Mouse (Mus musculus) kidney, postnatal 0 days (tissue): ENCODE data around the gene Gm28308. TPM values are rescaled to one million over a fixed set of nuclear protein-coding genes. Genes with fewer than 3 reads are reported as not detected.

Experiments used
- ATAC-seq: fragments of 200-750 bp; cut with Nextera tagmentation; replicated peaks from 2 replicates; pipeline ENCODE4 v1.8.0; 2017; ENCODE audit warnings: low read depth, moderate number of reproducible peaks, moderate TSS enrichment, moderate library complexity; ENCODE audit not compliant: low FRiP score
- DNase-seq: peaks from one replicate; pipeline ENCODE4 v3.0.0-alpha.2; 2016; ENCODE audit warnings: low spot score
- H3K27ac ChIP-seq: fragments of 300-500 bp; sonication (generic); 2 replicates; pipeline ENCODE4 v1.5.1; 2014; ENCODE audit warnings: mild to moderate bottlenecking
- H3K27me3 ChIP-seq: fragments of 300-500 bp; sonication (generic); 2 replicates; pipeline ENCODE4 v1.6.1; 2014; ENCODE audit warnings: low read length, mixed read lengths; ENCODE audit not compliant: insufficient read depth
- H3K36me3 ChIP-seq: fragments of 300-500 bp; sonication (generic); 2 replicates; pipeline ENCODE4 v1.6.1; 2014; ENCODE audit warnings: low read length, mixed read lengths; ENCODE audit not compliant: insufficient read depth
- H3K4me1 ChIP-seq: fragments of 300-500 bp; sonication (generic); replicated peaks from 2 replicates; pipeline ENCODE4 v1.6.1; 2014; ENCODE audit warnings: antibody characterized with exemption, low read length, mixed read lengths; ENCODE audit not compliant: insufficient read depth
- H3K4me2 ChIP-seq: fragments of 300-500 bp; sonication (generic); 2 replicates; pipeline ENCODE4 v1.6.1; 2014; ENCODE audit warnings: mild to moderate bottlenecking, low read length, moderate library complexity, mixed read lengths
- H3K4me3 ChIP-seq: fragments of 300-500 bp; sonication (generic); replicated peaks from 2 replicates; pipeline ENCODE4 v1.5.1; 2014; ENCODE audit warnings: low read depth, low read length
- H3K9ac ChIP-seq: fragments of 300-500 bp; sonication (generic); 2 replicates; pipeline ENCODE4 v1.6.1; 2014; ENCODE audit warnings: low read depth, low read length
- H3K9me3 ChIP-seq: fragments of 300-500 bp; sonication (generic); replicated peaks from 2 replicates; pipeline ENCODE4 v1.6.1; 2016; ENCODE audit warnings: low read length, inconsistent platforms, mixed read lengths
- CTCF ChIP-seq: IDR thresholded peaks from 2 replicates; pipeline ENCODE4 v1.5.1; 2016; ENCODE audit warnings: antibody characterized with exemption, low read depth, mild to moderate bottlenecking, moderate library complexity
- whole genome bisulfite sequencing: fragments of 180-500 bp; shearing (Covaris S2); extraction: QIAGEN DNeasy Blood & Tissue Kit; methylation state at CpG from one replicate; pipeline ENCODE4 v1.1.7; 2014; 5-methylcytosine and 5-hydroxymethylcytosine counted together
- polyA plus RNA-seq: library from polyadenylated mRNA; unstranded; fragments of >200 nt; fragmentation: Nextera tagmentation; extraction: Ambion mirVana; gene quantifications from 2 replicates; pipeline ENCODE4 v1.2.1, GENCODE M21; 2015

The Gm28308 gene
- polyA plus RNA-seq, 1 experiment from 2014 or later: 2.1 TPM

GRCm38 (mm10) chr6:52154044-52154443 is 59.1 kb downstream of the Gm28308 start:
- no peak for TF ChIP-seq CTCF
- 59% methylated on average over 5 of the region's 5 CpGs for WGBS
- DNase-seq: no peak

GRCm38 (mm10) chr6:52153270-52153669 is 59.9 kb downstream of the Gm28308 start:
- DNase-seq: no peak
- Histone ChIP-seq H3K9ac (no peak overlapping the region), H3K4me1 (no peaks in the 10 kb centered on the region), H3K4me3 (no peak overlapping the region), H3K36me3 (no peaks in the 10 kb centered on the region), H3K27ac (no peak overlapping the region), H3K27me3 (peaks cover 37% of the 10 kb centered on the region), H3K9me3 (no peaks in the 10 kb centered on the region), H3K4me2 (no peak overlapping the region)
- no peak for TF ChIP-seq CTCF
- 24% methylated on average over 6 of the region's 6 CpGs for WGBS
- no peak for ATAC-seq

More at GRCm38 (mm10) chr6:52154044-52154443, 59.1 kb downstream of the Gm28308 start:
- Histone ChIP-seq H3K4me3 (no peak overlapping the region), H3K27me3 (peaks cover 37% of the 10 kb centered on the region), H3K9ac (no peak overlapping the region), H3K27ac (no peak overlapping the region), H3K36me3 (no peaks in the 10 kb centered on the region), H3K9me3 (no peaks in the 10 kb centered on the region), H3K4me2 (no peak overlapping the region), H3K4me1 (peaks cover under 1% of the 10 kb centered on the region; the same call in 1 of the 2 replicates)
- no peak for ATAC-seq

GRCm38 (mm10) chr6:52152226-52153193 is 60.6 kb downstream of the Gm28308 start:
- Histone ChIP-seq H3K4me1 (no peaks in the 10 kb centered on the region), H3K27me3 (peaks cover 37% of the 10 kb centered on the region), H3K4me2 (no peak overlapping the region), H3K36me3 (no peaks in the 10 kb centered on the region), H3K9me3 (no peaks in the 10 kb centered on the region), H3K27ac (no peak overlapping the region), H3K9ac (no peak overlapping the region), H3K4me3 (no peak overlapping the region)
- TF ChIP-seq CTCF: no peak
- ATAC-seq (no peak), DNase-seq (no peak)
- WGBS: 47% methylated on average over 16 of the region's 16 CpGs

- Histone ChIP-seq H3K27me3 (peaks cover 30% of the 10 kb centered on the region), H3K27ac (no peak overlapping the region), H3K4me1 (no peaks in the 10 kb centered on the region), H3K9me3 (no peaks in the 10 kb centered on the region), H3K4me3 (no peak overlapping the region), H3K36me3 (no peaks in the 10 kb centered on the region), H3K9ac (no peak overlapping the region), H3K4me2 (no peak overlapping the region)
- DNase-seq (no peak), ATAC-seq (no peak)
- 76% methylated on average over 4 of the region's 4 CpGs for WGBS
- no peak for TF ChIP-seq CTCF
Observed at GRCm38 (mm10) chr6:52151571-52151970, 61.6 kb downstream of the Gm28308 start.

- no peak; the same call in 1 of the 2 replicates for ATAC-seq
- Histone ChIP-seq H3K4me1 (no peaks in the 10 kb centered on the region), H3K27ac (no peak overlapping the region), H3K9me3 (no peaks in the 10 kb centered on the region), H3K4me3 (no peak overlapping the region), H3K36me3 (no peaks in the 10 kb centered on the region), H3K9ac (no peak overlapping the region), H3K4me2 (peak overlapping the region; percentile 23; the same call in 1 of the 2 replicates), H3K27me3 (peaks cover 23% of the 10 kb centered on the region)
- DNase-seq: peak; percentile 54
- TF ChIP-seq CTCF: no peak
- 19% methylated on average over 16 of the region's 16 CpGs for WGBS
Observed at GRCm38 (mm10) chr6:52150401-52150966, 62.7 kb downstream of the Gm28308 start.

GRCm38 (mm10) chr6:52139115-52139514 is 74.0 kb downstream of the Gm28308 start:
- Histone ChIP-seq H3K36me3 (no peaks in the 10 kb centered on the region), H3K9ac (no peak overlapping the region), H3K27ac (no peak overlapping the region), H3K4me1 (0 out of 2 replicates have a peak, but pooled peaks cover 5% of the 10 kb centered on the region), H3K4me2 (no peak overlapping the region), H3K27me3 (no peaks in the 10 kb centered on the region), H3K9me3 (no peaks in the 10 kb centered on the region), H3K4me3 (no peak overlapping the region)
- WGBS: 89% methylated on average over 5 of the region's 5 CpGs
- no peak for DNase-seq
- no peak for ATAC-seq
- no peak for TF ChIP-seq CTCF
